ENCODE assay signal across 9 mouse cellular contexts in genomic region chr13:110562902-110563301, GRCm38 (mm10).
DNase-seq lines count a peak whose midpoint lies in the region; ATAC-seq lines count a peak whose summit lies in the region.
"Had no signal": no experiment of that assay in that cellular context is flagged by ENCODE, and none has a peak within 500 bp of the region (broad histone marks: within the 10 kb centered on the region; RNA-seq: fewer than 3 reads in every experiment).

No protein-coding gene starts in this region.

- H3K36me3 ChIP-seq in liver, embryonic 15.5 days (replicated peaks), result no peaks in the 10 kb centered on the region
- H3K36me3 ChIP-seq in limb, embryonic 10.5 days, result no peaks in the 10 kb centered on the region
- no peaks in the 10 kb centered on the region for H3K36me3 ChIP-seq in hindbrain, embryonic 11.5 days (ENCODE audit: control insufficient read depth, insufficient read depth, low read length)

- peak; percentile 25; the same call in 1 of the 2 replicates for ATAC-seq in liver, embryonic 15.5 days (ENCODE audit: insufficient read depth)
- no peak for ATAC-seq in hindbrain, embryonic 11.5 days (ENCODE audit: low FRiP score)

- no peaks in the 10 kb centered on the region for H3K27me3 ChIP-seq in liver, embryonic 15.5 days
- H3K27me3 ChIP-seq in limb, embryonic 10.5 days (ENCODE audit: low read depth, poor library complexity, severe bottlenecking), result no peaks in the 10 kb centered on the region
- no peaks in the 10 kb centered on the region for H3K27me3 ChIP-seq in hindbrain, embryonic 11.5 days (ENCODE audit: control insufficient read depth, insufficient read depth, low read length)

- peak; percentile 48 for DNase-seq in 3T3-L1 (ENCODE audit: low read depth, low spot score)
- peak; percentile 14 for DNase-seq in adrenal gland, postnatal 10 days
- DNase-seq in heart, postnatal 4 days, result peak; percentile 32
- no peak for DNase-seq in limb, embryonic 10.5 days (ENCODE audit: low spot score)
- DNase-seq in cerebellum, adult 8-10 months, result no peak
- DNase-seq in neural tube, embryonic 10.5 days (ENCODE audit: extremely low spot score, low spot score), result no peak
- no peak for DNase-seq in hindbrain, embryonic 11.5 days (ENCODE audit: low spot score)
- DNase-seq: right cerebral cortex, adult 18-20 months had no signal

- no peak overlapping the region for H3K9ac ChIP-seq in liver, embryonic 15.5 days
- no peak overlapping the region for H3K9ac ChIP-seq in hindbrain, embryonic 11.5 days (ENCODE audit: low read depth, low read length)

- H3K4me3 ChIP-seq in liver, embryonic 15.5 days (replicated peaks), result no peak overlapping the region
- H3K4me3 ChIP-seq in limb, embryonic 10.5 days, result no peak overlapping the region
- H3K4me3 ChIP-seq in hindbrain, embryonic 11.5 days (ENCODE audit: low read depth, low read length), result no peak overlapping the region

- H3K4me1 ChIP-seq in liver, embryonic 15.5 days (replicated peaks), result no peaks in the 10 kb centered on the region
- peaks cover 5% of the 10 kb centered on the region; the same call in 1 of the 2 replicates for H3K4me1 ChIP-seq in limb, embryonic 10.5 days
- no peaks in the 10 kb centered on the region for H3K4me1 ChIP-seq in hindbrain, embryonic 11.5 days (replicated peaks; ENCODE audit: control insufficient read depth, insufficient read depth, low read length)

- 39% methylated on average over 5 of the region's 5 CpGs for WGBS in liver, embryonic 15.5 days (ENCODE audit: insufficient replicate concordance)
- 76% methylated on average over 5 of the region's 5 CpGs for WGBS in limb, embryonic 10.5 days
- WGBS in hindbrain, embryonic 11.5 days, result 77% methylated on average over 5 of the region's 5 CpGs

- H3K9me3 ChIP-seq in liver, embryonic 15.5 days (replicated peaks), result no peaks in the 10 kb centered on the region
- no peaks in the 10 kb centered on the region for H3K9me3 ChIP-seq in limb, embryonic 10.5 days (replicated peaks)
- H3K9me3 ChIP-seq in hindbrain, embryonic 11.5 days (ENCODE audit: control insufficient read depth, low read length), result no peaks in the 10 kb centered on the region

- H3K27ac ChIP-seq in liver, embryonic 15.5 days (replicated peaks), result no peak overlapping the region
- H3K27ac ChIP-seq in limb, embryonic 10.5 days, result no peak overlapping the region
- H3K27ac ChIP-seq in hindbrain, embryonic 11.5 days (ENCODE audit: low read depth, low read length), result no peak overlapping the region

- no peak overlapping the region for H3K4me2 ChIP-seq in liver, embryonic 15.5 days
- no peak overlapping the region for H3K4me2 ChIP-seq in hindbrain, embryonic 11.5 days (replicated peaks; ENCODE audit: low read depth, low read length)

Comparison
In these comparisons a context has a peak if more than half of its experiments do, and no peak if none do; other contexts are left out.
1. DNase-seq: peak in 3T3-L1 (single experiment), adrenal gland, postnatal 10 days (single experiment) and heart, postnatal 4 days (single experiment); none in limb, embryonic 10.5 days (single experiment), cerebellum, adult 8-10 months (single experiment), neural tube, embryonic 10.5 days (single experiment) and hindbrain, embryonic 11.5 days (single experiment).